Mouse (Mus musculus): ENCODE data around the gene Mrps35.

Gene Mrps35

GRCm38 (mm10) chr6:147087736-147088135 is 45.2 kb downstream of the Mrps35 start:
- DNase-seq (ENCODE audit: low read depth, low spot score): no peak

- no peak for DNase-seq (ENCODE audit: low read depth, low spot score)
Measured at GRCm38 (mm10) chr6:147088517-147088916, 46.0 kb downstream of the Mrps35 start.

GRCm38 (mm10) chr6:147090191-147090590 is 47.6 kb downstream of the Mrps35 start:
- DNase-seq (ENCODE audit: low read depth, low spot score): no peak

DNA sequence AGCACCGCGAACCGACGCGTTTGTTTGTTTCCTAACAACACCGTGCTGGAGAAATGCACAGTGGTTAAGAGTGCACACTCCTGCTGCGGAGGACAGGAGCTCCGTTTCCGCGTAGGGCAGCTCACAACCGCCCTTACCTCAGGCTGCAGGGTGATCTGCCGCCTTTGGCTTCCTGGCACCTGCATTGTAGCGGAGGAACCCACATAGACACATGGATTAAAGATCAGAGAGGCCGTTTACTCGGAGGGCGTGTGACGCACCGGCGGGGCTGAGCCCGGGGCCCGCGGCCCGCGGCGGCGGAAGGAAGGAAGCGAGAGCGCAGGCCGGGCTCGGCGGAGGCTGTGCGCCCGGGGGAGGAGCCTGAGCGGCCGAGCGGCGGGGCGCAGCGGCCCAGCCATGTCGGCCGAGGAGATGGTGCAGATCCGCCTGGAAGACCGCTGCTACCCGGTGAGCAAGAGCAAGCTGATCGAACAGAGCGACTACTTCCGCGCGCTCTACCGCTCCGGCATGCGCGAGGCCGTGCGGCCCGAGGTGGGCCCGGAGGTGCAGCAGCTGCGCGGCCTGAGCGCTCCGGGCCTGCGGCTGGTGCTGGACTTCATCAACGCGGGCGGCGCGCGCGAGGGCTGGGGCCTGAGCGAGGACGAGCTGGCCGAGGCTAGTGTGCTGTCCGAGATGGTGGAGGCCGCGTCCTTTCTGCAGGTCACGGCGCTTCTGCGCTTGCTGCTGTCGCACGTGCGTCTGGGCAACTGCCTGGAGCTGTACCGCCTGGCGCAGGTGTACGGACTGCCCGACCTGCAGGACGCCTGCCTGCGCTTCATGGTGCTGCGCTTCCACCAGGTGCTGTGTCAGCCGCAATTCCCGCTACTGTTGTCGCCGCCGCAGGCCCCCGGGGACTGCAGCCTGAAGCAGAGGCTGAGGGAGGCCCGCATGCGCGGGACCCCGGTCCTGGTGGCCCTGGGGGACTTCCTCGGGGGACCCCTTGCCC is 48.9 kb downstream of the Mrps35 start, which contains the start of gene Klhl42:
Gene Klhl42 (plus strand): TSS at position 244 of the 985 bp plus-strand sequence.
- peak; percentile 90 for DNase-seq (ENCODE audit: low read depth, low spot score)

GRCm38 (mm10) chr6:147092136-147092535 is 49.6 kb downstream of the Mrps35 start:
- DNase-seq (ENCODE audit: low read depth, low spot score): no peak

- no peak for DNase-seq (ENCODE audit: low read depth, low spot score)
Measured at GRCm38 (mm10) chr6:147094771-147095170, 52.2 kb downstream of the Mrps35 start.

GRCm38 (mm10) chr6:147096109-147096508 is 53.5 kb downstream of the Mrps35 start:
- DNase-seq (ENCODE audit: low read depth, low spot score): no peak

GRCm38 (mm10) chr6:147096934-147097333 is 54.4 kb downstream of the Mrps35 start:
- DNase-seq (ENCODE audit: low read depth, low spot score): no peak

DNA sequence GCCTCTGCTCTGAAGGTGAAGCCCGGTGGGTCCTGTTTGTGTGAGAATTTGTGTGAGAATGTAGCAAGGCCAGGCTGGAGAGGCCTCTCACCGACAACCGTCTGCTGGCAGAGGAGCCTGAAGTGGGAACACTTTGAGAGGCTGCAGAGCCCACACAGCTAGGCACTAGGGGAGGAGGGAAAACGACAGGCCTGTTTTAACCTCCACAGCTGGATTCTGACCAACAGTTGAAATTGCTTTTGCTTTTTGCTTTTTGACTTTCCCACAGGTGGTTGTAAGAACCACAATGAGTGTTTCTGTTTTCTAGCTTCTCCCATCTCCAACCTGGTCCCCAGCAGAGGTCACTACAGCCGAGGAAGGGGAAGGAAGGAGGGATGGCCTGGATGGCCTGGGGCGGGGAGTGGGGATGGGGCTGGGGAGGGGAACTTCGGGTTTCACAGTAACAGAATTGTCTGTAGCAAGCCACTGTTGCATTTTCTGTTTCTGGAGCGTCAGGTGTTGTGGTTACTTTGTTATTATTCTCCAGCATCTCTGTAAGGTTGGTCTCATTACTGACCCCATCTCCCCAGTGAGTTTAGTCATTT is 54.9 kb downstream of the Mrps35 start:
- no peak for DNase-seq (ENCODE audit: low read depth, low spot score)

DNA sequence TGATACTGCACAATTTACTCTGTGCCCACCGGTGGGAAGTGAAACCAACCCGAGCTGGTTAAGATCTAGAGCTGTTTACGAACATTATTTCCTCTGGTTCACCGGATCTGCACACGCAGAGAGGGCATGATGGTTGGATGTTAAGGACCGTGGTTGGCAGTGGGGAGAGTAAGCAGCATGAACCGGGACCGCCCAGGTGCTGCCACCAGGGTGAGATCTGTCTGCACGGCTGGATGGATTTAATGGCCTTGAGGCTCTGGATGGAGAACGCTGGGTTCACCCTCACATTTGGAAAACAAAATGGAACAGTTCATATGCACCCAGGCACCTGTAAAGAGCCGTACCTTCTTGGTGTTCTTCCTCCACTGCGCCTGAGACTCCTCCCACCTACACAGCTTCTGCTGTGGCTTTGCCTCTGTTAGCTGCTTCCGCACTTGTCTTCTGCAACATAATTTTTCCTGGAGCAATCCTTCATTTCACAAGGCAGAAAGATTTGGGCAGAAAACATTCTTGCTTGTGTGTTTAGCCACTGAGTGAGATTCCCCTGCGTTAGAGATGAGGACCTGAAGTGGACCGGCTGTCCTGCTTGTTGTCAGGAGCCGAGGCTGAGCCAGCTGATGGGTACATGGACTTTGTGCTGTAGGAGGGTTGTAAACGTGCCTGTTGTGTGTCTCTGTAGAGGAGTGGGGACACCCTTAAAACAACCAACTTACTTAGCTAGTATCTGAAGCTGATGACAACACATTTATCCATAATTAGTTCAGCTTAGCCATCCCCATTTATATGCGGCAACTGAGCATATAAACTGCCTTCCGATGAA is 57.1 kb downstream of the Mrps35 start:
- DNase-seq (ENCODE audit: low read depth, low spot score): peak; percentile 76

DNA sequence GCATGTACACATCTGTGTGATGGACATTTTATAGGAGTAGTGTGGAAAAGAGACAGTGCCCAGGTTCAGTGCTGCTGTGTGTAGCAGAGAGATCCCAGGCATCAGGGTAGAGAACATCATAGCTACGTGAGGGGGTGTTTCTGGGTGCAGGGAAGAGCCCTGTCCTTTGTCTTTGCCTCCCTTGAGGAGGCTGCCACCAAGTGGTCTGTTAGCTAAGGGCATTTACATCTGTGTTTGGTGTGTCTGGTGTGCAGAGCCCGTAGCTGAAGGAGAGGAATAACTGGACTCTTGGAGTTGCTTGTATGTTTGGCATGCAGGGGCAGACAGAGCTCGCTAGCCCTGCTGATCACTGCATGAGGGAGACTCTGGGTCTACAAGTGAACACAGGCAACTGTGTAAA is 59.7 kb downstream of the Mrps35 start:
- DNase-seq (ENCODE audit: low read depth, low spot score): peak; percentile 43

DNA sequence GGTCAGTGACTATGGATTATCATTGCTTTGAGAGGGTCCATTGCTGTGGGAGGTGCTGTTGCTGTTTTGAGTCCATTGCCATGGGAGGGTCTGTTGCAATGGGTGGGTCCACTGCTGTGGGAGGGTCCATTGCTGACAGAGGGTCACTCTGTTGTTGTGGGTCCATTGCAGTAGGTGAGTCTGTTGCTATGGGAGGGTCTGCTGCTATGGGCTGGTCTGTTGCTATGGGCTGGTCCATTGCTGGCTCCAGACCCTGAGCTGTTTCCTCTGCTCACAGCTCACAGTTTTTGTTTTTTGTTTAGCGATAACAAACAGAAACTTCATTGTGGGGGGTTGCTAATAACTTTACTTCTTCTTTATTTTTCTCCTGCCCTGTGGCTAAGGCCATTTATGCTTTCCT is 63.0 kb downstream of the Mrps35 start:
- no peak for DNase-seq (ENCODE audit: low read depth, low spot score)

- DNase-seq (ENCODE audit: low read depth, low spot score): no peak
Measured at GRCm38 (mm10) chr6:147106716-147107115, 64.2 kb downstream of the Mrps35 start.

GRCm38 (mm10) chr6:147109283-147109682 is 66.7 kb downstream of the Mrps35 start:
- DNase-seq (ENCODE audit: low read depth, low spot score): no peak

GRCm38 (mm10) chr6:147116579-147116978 is 74.0 kb downstream of the Mrps35 start:
- peak; percentile 61 for DNase-seq (ENCODE audit: low read depth, low spot score)

DNA sequence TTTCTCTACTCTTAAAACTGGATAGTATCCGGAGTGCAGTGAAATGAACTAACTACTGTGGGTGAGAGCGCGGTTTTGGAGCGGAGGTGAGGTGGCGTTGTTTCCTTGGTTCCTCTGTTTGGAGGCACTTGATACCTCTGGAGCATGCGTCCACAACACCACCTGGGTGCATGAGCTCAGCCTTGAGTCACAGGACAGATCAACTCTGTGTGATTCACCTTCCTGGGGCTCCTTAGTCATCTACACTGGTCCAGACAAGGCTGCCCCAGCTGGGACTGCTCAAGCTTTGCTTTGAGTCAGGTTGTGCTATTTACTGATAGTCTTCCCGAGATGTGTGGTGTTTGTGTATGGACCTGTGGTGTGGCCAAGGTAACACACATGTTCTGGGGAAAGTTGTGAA is 75.2 kb downstream of the Mrps35 start:
- DNase-seq (ENCODE audit: low read depth, low spot score): no peak

- DNase-seq (ENCODE audit: low read depth, low spot score): no peak
Measured at GRCm38 (mm10) chr6:147118190-147118589, 75.6 kb downstream of the Mrps35 start.

DNA sequence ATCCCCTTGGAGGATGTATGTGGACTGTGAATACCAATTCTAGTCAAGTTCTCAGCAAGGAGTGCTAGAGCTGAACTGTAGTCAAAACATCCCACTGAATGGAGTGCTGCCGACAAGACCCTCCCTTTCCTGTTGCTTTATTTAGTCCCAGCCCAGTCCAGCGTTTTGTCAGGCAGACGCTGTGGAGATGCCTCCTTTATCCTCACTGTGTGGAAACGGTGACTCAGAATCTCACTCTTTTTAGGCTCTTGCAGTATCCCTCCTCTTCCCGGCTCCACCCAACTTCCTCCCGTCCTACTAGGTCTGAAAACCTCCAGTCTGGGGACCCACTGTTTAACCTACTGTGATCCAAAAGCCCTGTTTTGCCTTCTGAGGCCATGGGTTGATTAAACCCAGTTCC is 78.8 kb downstream of the Mrps35 start:
- no peak for DNase-seq (ENCODE audit: low read depth, low spot score)

All from CD4-positive helper T cell, adult 2 months (primary cell).